Mouse (Mus musculus) megakaryocyte progenitor cell, adult 5-6 weeks (primary cell): ENCODE data around the gene Fam221a. TPM values are rescaled to one million over a fixed set of nuclear protein-coding genes. Genes with fewer than 3 reads are reported as not detected.
"Not testable (repeated sequence)": the region's sequence is repeated elsewhere in the genome, so short reads cannot be mapped to it uniquely, and the experiment has no call there.

Experiments used
- ATAC-seq: replicated peaks from 2 replicates; pipeline ENCODE4 v1.8.0; 2016; ENCODE audit warnings: mild to moderate bottlenecking, moderate TSS enrichment, inconsistent platforms; ENCODE audit not compliant: poor library complexity
- total RNA-seq, 2 experiments: library from RNA; stranded (forward) in 1 of 2; stranded (reverse) in 1 of 2; fragments of 157-497, 149-512 nt in 1 of 2; fragments of 200-1000 nt in 1 of 2; gene quantifications; 2 replicates each; pipeline versions ENCODE4 v1.2.3 to v1.2.4; 2015 to 2017

Fam221a gene
- total RNA-seq, 2 experiments from 2014 or later: 2.4 to 13.8 TPM

GRCm38 (mm10) chr6:49373943-49374342 is 6.4 kb downstream of the Fam221a start:
- no peak for ATAC-seq

- ATAC-seq: no peak
Measured at GRCm38 (mm10) chr6:49378328-49378727, 10.8 kb downstream of the Fam221a start.

GRCm38 (mm10) chr6:49394276-49394675 is 26.7 kb downstream of the Fam221a start:
- ATAC-seq: no peak

GRCm38 (mm10) chr6:49395316-49395715 is 27.8 kb downstream of the Fam221a start, which contains the start of gene Stk31:
TSS of gene Stk31 (plus strand) at chr6:49395604.
- ATAC-seq: no peak

- ATAC-seq: peak; percentile 74
Measured at GRCm38 (mm10) chr6:49397466-49397865, 29.9 kb downstream of the Fam221a start.

- ATAC-seq: peak; percentile 68
Measured at GRCm38 (mm10) chr6:49398365-49398764, 30.8 kb downstream of the Fam221a start.

GRCm38 (mm10) chr6:49410830-49411229 is 43.3 kb downstream of the Fam221a start:
- ATAC-seq: no peak

GRCm38 (mm10) chr6:49412967-49413366 is 45.4 kb downstream of the Fam221a start:
- not testable (repeated sequence) for ATAC-seq

- no peak for ATAC-seq
Measured at GRCm38 (mm10) chr6:49415971-49416370, 48.4 kb downstream of the Fam221a start.

- ATAC-seq: no peak
Measured at GRCm38 (mm10) chr6:49437306-49437705, 69.8 kb downstream of the Fam221a start.

Other genes starting within 250 kb of the Fam221a start
- 0.20 and 0.71 TPM in 2 replicates for gene Igf2bp3, start 152.8 kb upstream of the Fam221a start, total RNA-seq (2015)
- 0.03 and 0.21 TPM in 2 replicates for gene Igf2bp3, start 152.8 kb upstream of the Fam221a start, total RNA-seq (2017)
- gene Tra2a, start 103.7 kb upstream of the Fam221a start, total RNA-seq (2015): 212 and 225 TPM in 2 replicates
- gene Tra2a, start 103.7 kb upstream of the Fam221a start, total RNA-seq (2017): 159 and 185 TPM in 2 replicates
- 3.4 and 5.5 TPM in 2 replicates for gene Ccdc126, start 48.5 kb upstream of the Fam221a start, total RNA-seq (2015)
- 3.9 and 6.7 TPM in 2 replicates for gene Ccdc126, start 48.5 kb upstream of the Fam221a start, total RNA-seq (2017)
- not detected in 2 replicates for gene Stk31, start 27.9 kb downstream of the Fam221a start, total RNA-seq (2015)
- gene Stk31, start 27.9 kb downstream of the Fam221a start, total RNA-seq (2017): not detected in 2 replicates